Mouse (Mus musculus): Measurements from ENCODE around the gene Angel2.
A peak's percentile ranks its signal among the peaks of the same experiment; 100 is the strongest.
"Not testable (repeated sequence)": the region's sequence is repeated elsewhere in the genome, so short reads cannot be mapped to it uniquely, and the experiment has no call there.

Gene Angel2

DNA sequence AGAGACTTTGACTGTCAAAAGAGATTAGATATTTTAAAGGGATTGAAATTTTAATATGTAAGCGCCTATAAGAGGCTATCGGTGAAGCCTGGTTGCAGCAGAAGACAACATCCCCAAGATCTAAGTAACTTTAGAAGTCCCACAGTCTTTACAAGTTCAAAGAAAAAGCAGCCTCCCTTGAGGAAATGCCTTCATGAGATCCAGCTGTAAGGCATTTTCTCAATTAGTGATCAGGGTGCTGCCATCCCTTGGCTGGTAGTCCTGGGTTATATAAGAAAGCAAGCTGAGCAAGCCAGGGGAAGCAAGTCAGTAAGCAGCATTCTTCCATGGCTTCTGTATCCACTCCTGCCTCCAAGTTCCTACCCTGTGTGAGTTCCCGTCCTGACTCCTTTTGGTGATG, at the start of gene Angel2:
TSS of gene Angel2 (plus strand) at position 301 of the 400 bp plus-strand sequence.
- DNase-seq (ENCODE audit: low read depth, low spot score) = not testable (repeated sequence)

- DNase-seq (ENCODE audit: low read depth, low spot score) = no peak
Observed at GRCm38 (mm10) chr1:190875751-190876150, 49.2 kb upstream of the Angel2 start.

DNA sequence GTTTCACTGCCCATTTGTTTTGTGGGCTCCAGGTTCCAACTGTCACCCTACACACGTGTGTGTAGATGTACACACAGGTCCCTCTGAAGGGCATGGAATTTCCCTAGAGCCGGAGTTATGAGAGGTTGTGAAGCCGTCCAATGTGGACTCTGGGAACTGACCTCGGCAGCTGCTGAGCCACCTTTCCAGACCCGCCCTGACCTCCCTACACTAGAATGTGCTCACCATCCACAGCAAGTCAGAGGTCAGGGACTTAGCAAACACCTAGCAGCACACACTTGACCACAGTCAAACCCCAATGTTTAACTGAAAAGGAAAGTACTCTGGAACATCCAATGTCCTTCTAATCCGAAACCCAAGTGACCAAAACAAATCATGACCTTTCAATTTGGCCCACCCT, 44.3 kb upstream of the Angel2 start:
- DNase-seq (ENCODE audit: low read depth, low spot score) = no peak

GRCm38 (mm10) chr1:190881422-190881821, 43.5 kb upstream of the Angel2 start:
- peak; percentile 72 for DNase-seq (ENCODE audit: low read depth, low spot score)

DNA sequence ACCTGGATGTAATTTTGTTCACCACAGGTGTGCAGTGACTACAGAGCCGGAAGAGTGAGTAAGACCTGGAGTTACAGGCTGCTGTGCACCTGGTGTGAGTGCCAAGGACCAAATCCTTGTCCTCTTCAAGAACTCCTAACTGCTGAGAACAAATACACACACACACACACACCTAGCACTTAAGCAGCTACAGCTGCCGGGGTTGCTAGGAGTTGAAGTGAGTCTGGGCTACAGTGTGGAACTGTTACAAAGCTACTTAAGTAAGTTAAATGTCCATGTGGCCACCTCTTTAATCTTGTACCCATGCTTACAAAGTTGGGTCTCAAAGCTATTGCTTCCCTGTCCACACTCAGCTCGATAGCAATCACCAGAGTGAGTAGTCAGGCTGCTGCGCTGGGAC, 38.9 kb upstream of the Angel2 start:
- no peak for DNase-seq (ENCODE audit: low read depth, low spot score)

GRCm38 (mm10) chr1:190888031-190888430, 36.9 kb upstream of the Angel2 start:
- no peak for DNase-seq (ENCODE audit: low read depth, low spot score)

- DNase-seq (ENCODE audit: low read depth, low spot score) = no peak
Observed at GRCm38 (mm10) chr1:190888646-190889045, 36.3 kb upstream of the Angel2 start.

DNA sequence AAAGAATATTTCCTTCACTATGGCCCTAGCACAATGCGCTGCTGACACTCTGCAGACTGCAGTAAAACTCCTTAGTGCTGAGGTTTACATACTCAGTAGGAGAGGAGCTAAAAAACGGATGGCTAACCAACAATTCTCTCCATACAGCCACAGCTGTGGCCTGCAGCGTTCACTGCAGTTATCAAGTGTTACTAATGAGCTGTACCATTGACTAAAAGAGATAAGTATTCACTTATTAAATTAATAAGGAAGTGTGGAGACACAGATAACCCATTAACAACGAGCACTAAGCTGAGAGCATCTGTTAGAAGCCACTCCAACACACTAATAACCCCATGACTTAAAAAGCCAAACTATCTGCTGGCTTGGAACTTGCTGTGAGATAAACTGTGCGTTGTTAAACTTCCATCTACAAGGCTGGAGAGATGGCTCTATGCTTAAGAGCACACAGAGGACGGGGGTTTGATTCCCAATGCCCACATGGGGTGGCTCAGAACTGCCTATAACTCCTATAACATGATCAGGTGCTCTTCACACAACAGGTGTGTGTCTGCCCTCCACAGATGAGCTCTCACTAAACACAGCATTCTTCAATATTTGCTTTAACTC, 31.2 kb upstream of the Angel2 start:
- no peak for DNase-seq (ENCODE audit: low read depth, low spot score)

- DNase-seq (ENCODE audit: low read depth, low spot score) = no peak
Observed at GRCm38 (mm10) chr1:190898186-190898585, 26.7 kb upstream of the Angel2 start.

- no peak for DNase-seq (ENCODE audit: low read depth, low spot score)
Observed at GRCm38 (mm10) chr1:190898899-190899575, 25.9 kb upstream of the Angel2 start.

DNA sequence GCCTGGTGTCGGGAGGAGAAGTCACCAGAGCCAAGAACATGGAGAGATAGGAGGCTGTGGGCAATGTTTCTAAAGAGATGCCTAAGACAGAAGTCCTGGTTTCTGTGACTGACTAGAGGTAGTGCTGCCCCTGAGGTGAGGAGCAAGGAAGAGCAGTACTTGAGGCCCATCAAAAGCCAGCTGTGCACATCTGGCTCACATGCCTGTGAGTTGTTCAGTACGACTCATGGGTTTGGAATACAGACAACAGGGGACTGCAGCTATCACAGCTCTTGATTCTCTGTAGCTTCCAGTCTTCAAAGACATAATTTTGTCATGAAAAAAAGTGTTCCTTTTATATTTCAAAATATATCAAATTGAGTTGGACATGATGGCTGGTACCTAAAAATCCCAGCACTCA, 23.8 kb upstream of the Angel2 start:
- no peak for DNase-seq (ENCODE audit: low read depth, low spot score)

DNA sequence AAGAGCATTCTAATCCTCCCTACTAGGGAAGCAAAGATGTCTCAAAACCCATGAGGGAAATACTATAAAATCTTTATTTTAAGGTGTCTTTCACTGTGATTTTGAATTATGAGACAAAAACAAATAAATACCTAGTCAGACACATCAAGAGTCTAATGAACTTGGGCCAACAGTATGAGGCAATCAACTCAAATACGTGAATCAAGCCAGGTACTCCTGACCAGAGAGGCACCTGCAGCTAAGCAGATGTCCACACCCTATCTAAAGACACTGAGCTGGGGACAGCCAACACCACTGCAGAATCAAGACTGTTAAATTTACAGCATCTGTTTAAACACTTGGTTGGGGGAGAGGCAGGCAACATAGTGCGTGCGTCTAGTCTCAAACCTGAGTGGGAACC, 20.8 kb upstream of the Angel2 start:
- DNase-seq (ENCODE audit: low read depth, low spot score) = no peak

GRCm38 (mm10) chr1:190904714-190905113, 20.2 kb upstream of the Angel2 start:
- no peak for DNase-seq (ENCODE audit: low read depth, low spot score)

DNA sequence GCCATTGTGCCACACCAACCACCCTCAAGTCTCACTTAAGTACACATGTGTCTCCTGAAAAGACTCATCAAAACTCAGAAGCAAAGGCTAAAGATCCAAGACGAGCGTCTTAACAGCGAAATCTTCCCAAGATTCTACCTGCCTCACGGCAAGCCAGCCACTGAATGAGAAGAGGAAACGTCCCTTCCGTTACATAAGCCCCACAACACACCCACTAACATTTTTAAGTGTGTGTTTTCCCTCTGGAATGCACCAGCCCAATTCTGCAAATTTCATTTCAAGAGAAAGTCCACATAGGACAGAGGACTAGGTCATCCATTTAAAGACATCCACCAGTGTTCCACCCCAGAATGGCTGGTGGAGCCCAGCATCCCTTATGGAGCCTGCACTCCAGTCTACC, 14.1 kb upstream of the Angel2 start:
- DNase-seq (ENCODE audit: low read depth, low spot score) = no peak

GRCm38 (mm10) chr1:190911415-190912123, 13.3 kb upstream of the Angel2 start, which contains the start of gene Rps6kc1:
TSS of gene Rps6kc1 (minus strand) at chr1:190911770.
- DNase-seq (ENCODE audit: low read depth, low spot score) = peak; percentile 82

DNA sequence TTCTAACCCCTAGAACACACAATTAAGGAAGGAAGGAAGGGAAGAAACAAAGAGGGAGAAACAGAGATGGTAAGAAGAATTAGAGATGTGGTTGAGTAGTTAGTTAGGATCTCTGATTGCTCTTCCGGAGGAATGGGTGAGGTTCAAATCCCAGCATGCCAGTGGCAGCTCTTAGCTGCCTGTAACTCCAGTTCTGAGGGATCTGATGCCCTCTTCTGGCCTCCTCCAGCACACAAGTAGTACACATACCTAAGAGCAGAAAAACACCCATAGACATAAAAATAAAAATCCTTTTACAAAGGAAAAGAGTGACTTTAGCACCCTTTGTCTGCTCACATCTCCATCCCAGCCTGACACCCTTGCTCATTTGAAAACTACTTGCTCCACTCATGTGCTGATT, 12.3 kb upstream of the Angel2 start:
- no peak for DNase-seq (ENCODE audit: low read depth, low spot score)

DNA sequence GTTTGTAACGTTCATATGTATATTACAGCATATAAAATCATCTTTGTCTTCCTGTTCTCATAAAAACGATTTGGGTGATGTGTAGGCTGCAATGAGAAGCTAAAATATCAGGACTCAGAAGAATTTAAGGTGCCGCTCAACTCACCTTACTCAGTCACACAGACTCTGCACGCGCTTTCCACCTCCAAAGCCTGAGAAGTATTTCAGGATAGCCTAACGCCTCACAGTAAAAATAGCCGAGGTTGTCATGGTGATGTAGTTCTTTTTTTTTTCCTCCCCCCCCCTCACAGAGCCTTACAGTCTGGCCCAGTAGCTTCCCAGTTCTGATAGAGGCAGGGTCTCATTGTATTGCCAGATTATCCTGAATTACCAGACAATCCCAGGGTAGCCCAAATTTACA, 6.0 kb upstream of the Angel2 start:
- DNase-seq (ENCODE audit: low read depth, low spot score) = no peak

GRCm38 (mm10) chr1:190919725-190920469, 5.0 kb upstream of the Angel2 start:
- no peak for DNase-seq (ENCODE audit: low read depth, low spot score)

DNA sequence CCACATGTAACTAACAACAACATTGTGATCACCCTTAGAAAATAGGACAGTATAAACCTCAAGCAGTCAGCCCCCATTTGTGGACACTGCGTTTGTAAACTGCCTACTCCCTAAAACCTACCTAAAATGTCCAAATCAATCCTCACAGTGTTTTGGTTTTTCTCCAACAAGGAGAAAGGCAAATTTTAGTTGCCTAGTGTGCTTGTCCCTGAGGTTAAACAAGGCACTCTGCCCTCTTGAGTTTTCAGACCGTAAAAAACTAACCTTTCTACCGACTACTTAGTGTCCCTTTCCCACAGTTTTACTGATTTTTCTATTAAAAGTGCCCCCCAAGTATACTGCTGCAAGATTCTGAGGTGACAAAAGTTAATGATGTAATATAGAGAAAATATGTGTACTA, 2.4 kb downstream of the Angel2 start:
- DNase-seq (ENCODE audit: low read depth, low spot score) = no peak

- DNase-seq (ENCODE audit: low read depth, low spot score) = no peak
Observed at GRCm38 (mm10) chr1:190927751-190928369, 2.9 kb downstream of the Angel2 start.

GRCm38 (mm10) chr1:190928370-190929009, 3.6 kb downstream of the Angel2 start:
- peak; percentile 97 for DNase-seq (ENCODE audit: low read depth, low spot score)
